Comparison of ENCODE assay signal across 13 mouse cellular contexts in the genomic region with DNA sequence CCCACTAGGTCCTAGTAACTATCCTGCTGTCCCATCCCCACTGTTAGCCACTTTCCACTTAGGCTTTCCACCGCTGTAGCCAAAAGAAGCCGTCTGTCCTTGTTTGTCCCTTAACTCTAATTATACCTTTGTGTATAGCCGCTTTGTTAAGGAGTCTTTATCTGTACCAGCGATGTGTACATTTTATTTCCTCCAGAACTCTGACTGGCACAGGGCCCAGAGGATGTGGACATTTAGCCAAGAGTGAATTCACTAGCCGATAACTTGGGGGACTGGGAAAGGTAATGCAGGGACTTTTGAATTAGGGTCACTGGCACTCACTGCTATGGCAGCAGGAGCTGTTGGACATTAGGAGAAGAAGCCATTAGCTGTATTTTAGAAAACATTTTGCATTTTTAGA. TPM values are rescaled to one million over a fixed set of nuclear protein-coding genes. Genes with fewer than 3 reads are reported as not detected.
DNase-seq lines count a peak whose midpoint lies in the region; ATAC-seq and TF ChIP-seq lines count a peak whose summit lies in the region.
"Had no signal": no experiment of that assay in that cellular context is flagged by ENCODE, and none has a peak within 500 bp of the region (broad histone marks: within the 10 kb centered on the region; RNA-seq: fewer than 3 reads in every experiment).

No protein-coding gene starts in this region.

- no peaks in the 10 kb centered on the region for H3K4me1 ChIP-seq in kidney, postnatal 0 days (replicated peaks; ENCODE audit: insufficient read depth, low read length)
- H3K4me1 ChIP-seq in brown adipose tissue, adult 24 weeks (ENCODE audit: control insufficient read depth, insufficient read depth, insufficient read length, low read length), result peaks cover 6% of the 10 kb centered on the region; the same call in 1 of the 2 replicates
- peaks cover 9% of the 10 kb centered on the region for H3K4me1 ChIP-seq in intestine, embryonic 15.5 days (replicated peaks)
- H3K4me1 ChIP-seq in liver, embryonic 12.5 days, result no peaks in the 10 kb centered on the region
- H3K4me1 ChIP-seq: hindbrain, embryonic 15.5 days had no signal

- no peaks in the 10 kb centered on the region for H3K36me3 ChIP-seq in kidney, postnatal 0 days (ENCODE audit: insufficient read depth, low read length)
- H3K36me3 ChIP-seq in intestine, embryonic 15.5 days, result no peaks in the 10 kb centered on the region
- H3K36me3 ChIP-seq in liver, embryonic 12.5 days, result no peaks in the 10 kb centered on the region
- H3K36me3 ChIP-seq: hindbrain, embryonic 15.5 days had no signal

- 51% methylated on average over 5 of the region's 5 CpGs for WGBS in kidney, postnatal 0 days
- WGBS in intestine, embryonic 15.5 days, result 32% methylated on average over 5 of the region's 5 CpGs
- WGBS in liver, embryonic 12.5 days (ENCODE audit: insufficient replicate concordance), result 68% methylated on average over 5 of the region's 5 CpGs

- H3K4me2 ChIP-seq in kidney, postnatal 0 days (ENCODE audit: low read length), result no peak overlapping the region
- H3K4me2 ChIP-seq in intestine, embryonic 15.5 days (replicated peaks), result no peak overlapping the region
- no peak overlapping the region for H3K4me2 ChIP-seq in liver, embryonic 12.5 days
- H3K4me2 ChIP-seq: hindbrain, embryonic 15.5 days had no signal

- no peaks in the 10 kb centered on the region for H3K9me3 ChIP-seq in kidney, postnatal 0 days (replicated peaks; ENCODE audit: low read length)
- H3K9me3 ChIP-seq in intestine, embryonic 15.5 days, result no peaks in the 10 kb centered on the region
- H3K9me3 ChIP-seq in liver, embryonic 12.5 days (replicated peaks), result no peaks in the 10 kb centered on the region
- H3K9me3 ChIP-seq: hindbrain, embryonic 15.5 days had no signal

- H3K27ac ChIP-seq in kidney, postnatal 0 days, result 0 out of 2 replicates have a peak overlapping the region, but pooled peaks have one; percentile 19
- H3K27ac ChIP-seq in brown adipose tissue, adult 24 weeks (replicated peaks; ENCODE audit: low read depth, low read length), result peak overlapping the region; percentile 74
- peak overlapping the region; percentile 25; the same call in 1 of the 2 replicates for H3K27ac ChIP-seq in intestine, embryonic 15.5 days
- no peak overlapping the region for H3K27ac ChIP-seq in liver, embryonic 12.5 days
- H3K27ac ChIP-seq: hindbrain, embryonic 15.5 days had no signal

- no peak overlapping the region for H3K4me3 ChIP-seq in kidney, postnatal 0 days (replicated peaks; ENCODE audit: low read depth, low read length)
- H3K4me3 ChIP-seq in brown adipose tissue, adult 24 weeks (ENCODE audit: insufficient read depth, low read depth, low read length), result no peak overlapping the region
- H3K4me3 ChIP-seq in intestine, embryonic 15.5 days (replicated peaks), result no peak overlapping the region
- no peak overlapping the region for H3K4me3 ChIP-seq in liver, embryonic 12.5 days
- H3K4me3 ChIP-seq: erythroblast, embryonic 14.5 days; hindbrain, embryonic 15.5 days had no signal

- no peak for TF ChIP-seq CTCF in kidney, postnatal 0 days (IDR thresholded peaks at IDR 0.05; ENCODE audit: low read depth)

- DNase-seq in kidney, postnatal 0 days (ENCODE audit: low spot score), result no peak
- no peak for DNase-seq in kidney, postnatal 25 days
- DNase-seq in lung, postnatal 4 days, result peak; percentile 72 to 73
- DNase-seq in thymus, postnatal 36 days, result no peak
- DNase-seq in T-cell, adult 2 months (ENCODE audit: low spot score), result no peak
- DNase-seq: cerebellum, postnatal 36 days; kidney, postnatal 36 days; liver, postnatal 0 days had no signal

- no peak overlapping the region for H3K9ac ChIP-seq in kidney, postnatal 0 days (ENCODE audit: low read depth, low read length)
- H3K9ac ChIP-seq in intestine, embryonic 15.5 days, result no peak overlapping the region
- no peak overlapping the region for H3K9ac ChIP-seq in liver, embryonic 12.5 days
- H3K9ac ChIP-seq: hindbrain, embryonic 15.5 days; liver, postnatal 0 days had no signal

- H3K27me3 ChIP-seq in kidney, postnatal 0 days (ENCODE audit: insufficient read depth, low read length), result no peaks in the 10 kb centered on the region
- H3K27me3 ChIP-seq in intestine, embryonic 15.5 days (replicated peaks), result no peaks in the 10 kb centered on the region
- H3K27me3 ChIP-seq in liver, embryonic 12.5 days (replicated peaks), result no peaks in the 10 kb centered on the region
- H3K27me3 ChIP-seq: hindbrain, embryonic 15.5 days had no signal

- no peak for ATAC-seq in kidney, postnatal 0 days (replicated peaks; ENCODE audit: low FRiP score, low read depth)
- no peak for ATAC-seq in intestine, embryonic 15.5 days
- ATAC-seq in liver, embryonic 12.5 days, result no peak
- ATAC-seq: liver, postnatal 0 days had no signal

RNA-seq across cellular contexts. Expression of gene Gm11492, which starts 12.1 kb away (rescaled TPM):
- not detected in 2 replicates for polyA plus RNA-seq in kidney, postnatal 0 days (2015; fragmentation: Nextera tagmentation; extraction: Ambion mirVana)
- not detected in 2 replicates for polyA plus RNA-seq in brown adipose tissue, adult 24 weeks (2012; ENCODE audit: insufficient read depth, insufficient read length, missing spikeins)
- not detected in 2 replicates for polyA plus RNA-seq in intestine, embryonic 15.5 days (2015; fragmentation: Nextera tagmentation; extraction: Ambion mirVana)
- not detected in 2 replicates for polyA plus RNA-seq in liver, embryonic 12.5 days (2016; fragmentation: Nextera tagmentation; extraction: Ambion mirVana)
- polyA plus RNA-seq: erythroblast, embryonic 14.5 days; hindbrain, embryonic 15.5 days; liver, postnatal 0 days had no signal

RNA-seq across cellular contexts. Expression of gene Sept4, which starts 14.3 kb away (rescaled TPM):
- 146 TPM in 2 replicates for polyA plus RNA-seq in kidney, postnatal 0 days (2015; fragmentation: Nextera tagmentation; extraction: Ambion mirVana)
- 19.7 and 35.0 TPM in 2 replicates for polyA plus RNA-seq in brown adipose tissue, adult 24 weeks (2012; ENCODE audit: insufficient read depth, insufficient read length, missing spikeins)
- polyA plus RNA-seq in intestine, embryonic 15.5 days (2015; fragmentation: Nextera tagmentation; extraction: Ambion mirVana), result 24.9 and 25.0 TPM in 2 replicates
- polyA plus RNA-seq in liver, embryonic 12.5 days (2016; fragmentation: Nextera tagmentation; extraction: Ambion mirVana), result 10.0 and 10.1 TPM in 2 replicates

RNA-seq across cellular contexts. Expression of gene Mtmr4, which starts 37.6 kb away (rescaled TPM):
- 19.8 and 21.0 TPM in 2 replicates for polyA plus RNA-seq in kidney, postnatal 0 days (2015; fragmentation: Nextera tagmentation; extraction: Ambion mirVana)
- polyA plus RNA-seq in brown adipose tissue, adult 24 weeks (2012; ENCODE audit: insufficient read depth, insufficient read length, missing spikeins), result 5.8 TPM in 2 replicates
- polyA plus RNA-seq in intestine, embryonic 15.5 days (2015; fragmentation: Nextera tagmentation; extraction: Ambion mirVana), result 26.9 and 27.6 TPM in 2 replicates
- 17.5 and 19.3 TPM in 2 replicates for polyA plus RNA-seq in liver, embryonic 12.5 days (2016; fragmentation: Nextera tagmentation; extraction: Ambion mirVana)

Comparison
In these comparisons a context has a peak if more than half of its experiments do, and no peak if none do; other contexts are left out.
1. DNase-seq: peak in lung, postnatal 4 days (2 of 2); none in kidney, postnatal 0 days (single experiment), kidney, postnatal 25 days (0 of 2), thymus, postnatal 36 days (0 of 2) and T-cell, adult 2 months (single experiment).